In genomic region chrX:94048048-94048447, GRCm38 (mm10) we compare ENCODE assay signal across 9 mouse cellular contexts.
DNase-seq lines count a peak whose midpoint lies in the region; ATAC-seq lines count a peak whose summit lies in the region.
"Had no signal": no experiment of that assay in that cellular context is flagged by ENCODE, and none has a peak within 500 bp of the region (broad histone marks: within the 10 kb centered on the region; RNA-seq: fewer than 3 reads in every experiment).

No protein-coding gene starts in this region.

- peak; percentile 36; the same call in 1 of the 2 replicates for ATAC-seq in forebrain, embryonic 13.5 days
- no peak for ATAC-seq in forebrain, embryonic 15.5 days (replicated peaks)
- ATAC-seq in liver, embryonic 12.5 days = no peak
- ATAC-seq in granulocyte monocyte progenitor cell, adult 5-6 weeks (replicated peaks; ENCODE audit: poor library complexity, severe bottlenecking) = no peak

- peak; percentile 12 for DNase-seq in ovary, postnatal 36 days (ENCODE audit: low spot score)
- DNase-seq in ovary, postnatal 14 days (ENCODE audit: low spot score) = no peak
- peak; percentile 28 to 40 for DNase-seq in heart, postnatal 10 days
- DNase-seq in right cerebral cortex, postnatal 25 days = peak; percentile 14

- no peaks in the 10 kb centered on the region for H3K4me1 ChIP-seq in forebrain, embryonic 13.5 days
- peaks cover 4% of the 10 kb centered on the region; the same call in 1 of the 2 replicates for H3K4me1 ChIP-seq in forebrain, embryonic 15.5 days
- no peaks in the 10 kb centered on the region for H3K4me1 ChIP-seq in liver, embryonic 12.5 days

- H3K27ac ChIP-seq in forebrain, embryonic 13.5 days = no peak overlapping the region
- H3K27ac ChIP-seq in forebrain, embryonic 15.5 days (replicated peaks) = no peak overlapping the region
- no peak overlapping the region for H3K27ac ChIP-seq in liver, embryonic 12.5 days

- 16% methylated on average over 5 of the region's 5 CpGs for WGBS in forebrain, embryonic 13.5 days
- 24% methylated on average over 5 of the region's 5 CpGs for WGBS in forebrain, embryonic 15.5 days
- 50% methylated on average over 5 of the region's 5 CpGs for whole genome bisulfite sequencing in liver, embryonic 12.5 days (ENCODE audit: insufficient replicate concordance)

- intact Hi-C loops in heart, postnatal 10 days (cut with DNase I) = no loop called here

- H3K4me3 ChIP-seq in forebrain, embryonic 13.5 days = no peak overlapping the region
- no peak overlapping the region for H3K4me3 ChIP-seq in forebrain, embryonic 15.5 days
- no peak overlapping the region for H3K4me3 ChIP-seq in liver, embryonic 12.5 days
- H3K4me3 ChIP-seq: myocyte had no signal

- H3K36me3 ChIP-seq in forebrain, embryonic 13.5 days (ENCODE audit: poor library complexity, severe bottlenecking) = no peaks in the 10 kb centered on the region
- no peaks in the 10 kb centered on the region for H3K36me3 ChIP-seq in forebrain, embryonic 15.5 days
- no peaks in the 10 kb centered on the region for H3K36me3 ChIP-seq in liver, embryonic 12.5 days

- H3K4me2 ChIP-seq in forebrain, embryonic 13.5 days = no peak overlapping the region
- H3K4me2 ChIP-seq in forebrain, embryonic 15.5 days (replicated peaks) = no peak overlapping the region
- no peak overlapping the region for H3K4me2 ChIP-seq in liver, embryonic 12.5 days

- H3K27me3 ChIP-seq in forebrain, embryonic 13.5 days = peaks cover 12% of the 10 kb centered on the region; the same call in 1 of the 2 replicates
- no peaks in the 10 kb centered on the region for H3K27me3 ChIP-seq in forebrain, embryonic 15.5 days
- peaks cover 20% of the 10 kb centered on the region for H3K27me3 ChIP-seq in liver, embryonic 12.5 days (replicated peaks)

- H3K9me3 ChIP-seq in forebrain, embryonic 13.5 days (replicated peaks) = no peaks in the 10 kb centered on the region
- H3K9me3 ChIP-seq in forebrain, embryonic 15.5 days = no peaks in the 10 kb centered on the region
- no peaks in the 10 kb centered on the region for H3K9me3 ChIP-seq in liver, embryonic 12.5 days (replicated peaks)

- no peak overlapping the region for H3K9ac ChIP-seq in forebrain, embryonic 13.5 days
- no peak overlapping the region for H3K9ac ChIP-seq in forebrain, embryonic 15.5 days (replicated peaks)
- H3K9ac ChIP-seq in liver, embryonic 12.5 days = no peak overlapping the region
